Mouse (Mus musculus): ENCODE data around the gene Trpc4ap. TPM values are rescaled to one million over a fixed set of nuclear protein-coding genes. Genes with fewer than 3 reads are reported as not detected.
A peak's percentile ranks its signal among the peaks of the same experiment; 100 is the strongest.
"Not testable (repeated sequence)": the region's sequence is repeated elsewhere in the genome, so short reads cannot be mapped to it uniquely, and the experiment has no call there.

Trpc4ap gene
- total RNA-seq, 2 experiments from 2014 or later, result 89.4 to 90.2 TPM

DNA sequence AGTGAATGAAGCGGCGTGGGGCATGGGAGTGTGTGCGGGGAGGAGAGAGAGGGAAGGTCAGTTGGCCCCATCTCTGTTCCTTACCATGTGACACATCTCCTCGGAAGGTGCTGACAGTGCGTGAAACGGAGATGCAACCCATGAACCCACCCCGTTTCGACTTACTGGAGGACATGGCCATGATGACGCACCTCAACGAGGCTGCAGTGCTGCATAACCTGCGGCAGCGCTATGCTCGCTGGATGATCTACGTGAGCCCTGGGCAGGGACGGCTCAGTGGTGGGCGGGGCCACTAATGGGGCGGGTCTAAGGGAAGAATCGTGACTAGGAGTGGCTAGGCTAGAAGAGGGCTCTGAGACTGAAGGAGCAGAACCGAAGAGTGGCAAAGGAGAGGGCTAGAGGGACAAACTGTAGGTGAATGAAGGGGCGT is 78.8 kb downstream of the Trpc4ap start:
- DNase-seq, result peak; percentile 65 to 75

DNA sequence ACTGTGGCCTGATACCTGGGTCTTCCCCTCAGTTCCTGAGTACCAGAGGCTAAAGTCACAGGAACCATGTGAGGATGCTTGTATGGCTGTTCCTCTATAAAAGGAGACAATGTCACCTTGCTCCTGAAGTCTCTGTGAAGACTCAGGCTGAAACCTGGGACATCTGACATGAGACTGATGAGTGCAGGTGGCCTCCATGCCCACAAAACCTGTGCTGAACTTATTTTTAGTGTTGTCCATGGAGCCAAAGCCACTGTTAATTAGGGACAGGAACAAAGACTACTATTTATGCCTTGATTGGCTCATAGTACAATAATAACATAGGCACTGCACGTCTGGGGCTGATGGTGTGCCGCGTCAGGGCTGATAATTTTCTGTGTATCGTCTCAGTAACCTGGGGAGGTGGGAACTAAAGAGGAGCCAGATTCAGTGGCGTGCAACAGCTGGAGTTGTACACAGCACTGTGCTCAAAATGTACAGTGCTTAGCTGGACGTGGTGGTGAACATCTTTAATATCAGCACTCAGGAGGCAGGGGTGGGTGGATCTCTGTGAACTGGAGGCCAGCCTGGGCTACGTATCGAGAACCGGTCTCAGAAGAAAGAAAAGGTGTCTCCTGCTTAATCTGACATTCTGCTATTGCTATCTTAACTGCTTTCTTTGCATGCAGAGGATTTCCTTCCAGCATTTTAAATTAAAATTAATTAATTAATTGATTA is 80.2 kb downstream of the Trpc4ap start:
- DNase-seq, result peak in 1 of 2 experiments; percentile 32

DNA sequence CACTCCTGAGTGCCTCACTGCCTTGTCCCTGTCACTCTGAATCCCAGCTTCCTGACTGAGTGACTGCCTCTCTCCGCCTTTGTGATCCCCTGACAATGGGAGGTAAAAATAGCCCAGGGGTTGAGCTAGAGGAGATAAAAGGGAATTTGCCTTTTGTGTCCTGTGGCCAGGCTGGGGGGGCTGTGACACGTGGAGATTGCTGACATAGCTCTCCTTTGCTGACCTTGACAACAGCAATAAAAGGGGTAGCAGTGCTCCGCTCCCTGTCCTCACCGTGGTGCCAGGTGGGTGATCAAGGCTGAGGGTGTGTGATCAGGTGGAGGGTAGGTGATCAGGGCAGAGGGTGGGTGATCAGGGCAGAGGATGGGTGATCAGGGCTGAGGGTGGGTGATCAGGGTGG is 81.2 kb downstream of the Trpc4ap start, which contains the start of gene Myh7b:
Gene Myh7b (plus strand): TSS at position 235 of the 400 bp plus-strand sequence.
- peak; percentile 71 to 80 for DNase-seq

DNA sequence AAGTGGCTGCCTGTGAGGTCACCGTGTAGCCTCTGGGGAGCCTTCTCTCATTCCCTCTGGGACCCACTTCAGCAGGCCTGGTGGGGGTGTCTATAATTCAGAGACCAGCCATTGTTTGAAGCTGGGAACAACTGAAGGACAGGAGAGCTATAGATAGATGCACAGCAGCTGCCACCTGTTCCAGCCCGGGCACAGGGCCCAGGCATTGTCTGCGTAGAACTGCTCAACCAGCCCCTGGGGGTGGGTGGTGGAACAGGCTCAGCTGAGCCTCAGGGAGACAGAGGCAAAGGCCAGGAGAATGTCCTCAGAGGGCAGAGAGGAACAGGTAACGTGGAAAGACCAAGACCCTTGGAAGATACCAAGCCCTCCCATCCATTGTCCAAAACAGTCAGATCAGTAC is 85.8 kb downstream of the Trpc4ap start:
- peak; percentile 72 to 77 for DNase-seq

DNA sequence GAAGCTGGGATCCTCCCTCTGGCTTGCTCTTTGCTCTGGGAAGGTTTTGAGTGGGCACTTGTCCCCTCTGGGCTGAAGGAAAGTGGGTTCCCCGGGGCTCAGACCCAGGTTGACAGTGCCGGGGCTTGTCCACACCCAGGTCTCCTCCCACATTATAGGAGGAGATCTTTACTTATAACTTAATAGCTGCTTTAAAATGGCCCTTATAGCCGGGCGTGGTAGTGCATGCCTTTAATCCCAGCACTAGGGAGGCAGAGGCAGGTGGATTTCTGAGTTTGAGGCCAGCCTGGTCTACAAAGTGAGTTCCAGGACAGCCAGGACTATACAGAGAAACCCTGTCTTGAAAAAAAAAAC is 87.0 kb downstream of the Trpc4ap start:
- not testable (repeated sequence) for DNase-seq

DNA sequence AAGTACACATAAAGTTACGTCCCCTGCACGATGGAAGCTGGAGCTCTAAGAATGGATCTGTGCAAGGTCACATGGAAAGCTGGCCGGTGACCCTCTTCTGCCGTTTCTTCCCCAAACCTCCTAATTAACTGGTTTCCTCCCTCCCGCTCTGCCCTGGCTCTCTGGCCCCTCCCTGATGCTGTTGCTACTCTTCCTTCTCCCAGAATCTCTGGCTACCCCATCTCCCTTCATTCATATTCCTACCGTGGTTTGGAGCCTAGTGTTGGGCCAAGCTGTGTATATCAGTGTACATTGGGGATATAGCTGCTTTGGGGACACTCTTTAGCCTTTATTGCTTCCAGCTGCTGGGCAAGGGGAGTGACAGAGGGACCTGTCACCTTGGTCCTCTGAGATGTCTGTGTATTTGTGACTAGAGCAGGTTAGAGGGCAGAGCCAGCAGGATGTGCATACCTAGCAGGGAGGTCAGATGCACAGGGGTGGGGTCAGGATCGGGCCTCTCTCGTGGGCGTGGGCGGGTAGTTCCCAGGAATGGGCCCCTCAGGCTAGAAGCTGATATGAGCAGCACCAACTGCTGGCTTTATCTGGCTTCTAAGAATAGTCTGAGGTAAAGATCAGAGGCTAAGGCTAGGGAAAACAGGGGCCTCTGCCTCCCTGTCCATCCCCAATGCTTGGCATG is 87.5 kb downstream of the Trpc4ap start:
- no peak for DNase-seq

DNA sequence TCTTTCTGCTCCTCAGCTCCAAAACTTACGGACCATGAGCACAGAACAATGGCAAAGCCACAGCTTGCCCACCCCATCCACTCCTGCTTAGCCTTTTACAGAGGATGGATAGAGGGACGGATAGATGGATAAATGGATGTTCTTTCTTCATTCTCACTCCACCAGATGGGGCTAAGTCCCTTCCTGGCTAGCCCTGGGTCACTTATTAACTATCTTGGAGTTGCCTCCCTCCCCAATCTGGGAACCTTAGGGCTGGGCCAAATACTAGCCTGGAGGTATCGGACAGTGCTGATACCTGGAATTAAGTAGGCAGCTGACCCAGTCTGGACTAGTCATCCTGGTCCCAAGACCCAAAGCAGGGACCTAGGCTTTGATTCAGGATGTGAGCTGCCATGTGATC is 88.5 kb downstream of the Trpc4ap start:
- no peak for DNase-seq

DNA sequence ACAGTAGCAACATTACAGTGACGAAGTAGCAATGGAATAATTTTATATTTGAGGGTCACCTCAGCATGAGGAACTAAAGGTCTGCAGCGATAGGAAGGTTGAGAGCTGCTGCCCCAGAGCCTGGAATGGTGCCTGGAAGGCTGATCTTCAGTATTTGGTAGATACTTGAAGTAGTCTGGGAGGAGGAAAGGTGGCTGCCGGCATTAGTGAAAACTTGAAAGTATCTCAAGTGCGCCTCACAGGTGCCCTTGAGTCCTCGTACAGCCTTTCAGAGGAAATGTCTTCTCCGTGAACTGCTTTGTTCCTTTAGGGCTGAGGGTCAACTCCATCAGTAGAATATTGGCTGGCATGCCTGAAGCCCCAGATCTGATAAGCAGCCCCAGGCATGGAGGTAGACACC is 96.7 kb downstream of the Trpc4ap start:
- no peak for DNase-seq

DNA sequence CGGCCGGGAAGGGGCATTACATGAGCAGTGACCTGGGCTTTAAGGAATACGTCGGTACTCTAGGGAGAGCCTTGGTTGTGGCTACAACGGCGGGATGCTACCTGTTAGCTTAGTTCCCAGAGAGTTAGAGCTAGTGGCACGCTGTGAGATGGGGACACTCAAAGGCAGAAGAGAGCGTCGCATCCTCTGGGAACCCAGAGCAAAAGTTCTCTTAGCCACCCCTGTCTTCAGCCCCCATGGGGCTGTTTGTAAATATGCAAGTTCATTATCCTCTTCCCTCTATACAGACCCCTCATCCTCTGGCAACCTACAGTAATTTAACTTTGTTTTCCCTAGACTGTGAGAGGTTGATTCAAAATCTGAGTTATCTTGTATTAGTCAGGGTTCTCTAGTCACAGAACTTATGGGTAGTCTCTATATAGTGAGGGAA is 99.3 kb downstream of the Trpc4ap start:
- no peak for DNase-seq

DNA sequence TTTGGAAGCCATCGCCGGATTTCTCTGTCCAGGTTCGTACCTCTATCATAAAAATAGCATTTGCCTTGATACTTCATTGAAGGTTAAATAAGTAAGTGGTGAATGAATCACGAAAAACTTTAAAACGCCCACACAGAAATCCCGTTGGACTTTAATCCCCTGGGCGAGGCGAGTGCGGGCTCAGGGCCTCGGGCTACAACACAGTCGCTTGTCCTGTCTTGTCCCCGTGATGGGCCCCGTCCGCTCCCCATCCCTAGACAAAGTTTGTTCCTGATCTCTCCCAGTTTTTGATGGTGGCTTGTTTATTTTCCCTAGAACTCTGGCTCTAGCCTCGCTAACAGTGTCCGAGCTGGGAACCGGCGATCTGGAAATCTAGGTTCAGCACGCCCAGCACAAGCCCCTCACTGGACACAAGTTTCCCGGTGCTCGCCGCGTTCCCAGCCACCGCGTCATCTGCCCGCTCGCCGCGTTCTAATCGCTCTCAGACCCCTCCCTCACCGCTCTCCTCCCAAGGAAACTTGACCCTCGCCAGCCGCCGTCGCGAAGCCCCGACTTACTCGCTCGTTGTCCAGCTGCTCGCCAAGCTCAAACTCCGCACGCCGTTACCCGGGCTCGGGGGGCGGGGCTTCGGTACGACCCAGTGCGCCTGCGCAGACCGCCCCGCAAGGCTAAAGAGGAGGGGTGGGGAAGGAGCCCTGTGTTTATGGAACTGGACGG is 99.9 kb downstream of the Trpc4ap start, which contains the start of gene Gss:
Gene Gss (minus strand): TSS at position 674 of the 717 bp plus-strand sequence.
- peak; percentile 99 to 100 for DNase-seq

DNA sequence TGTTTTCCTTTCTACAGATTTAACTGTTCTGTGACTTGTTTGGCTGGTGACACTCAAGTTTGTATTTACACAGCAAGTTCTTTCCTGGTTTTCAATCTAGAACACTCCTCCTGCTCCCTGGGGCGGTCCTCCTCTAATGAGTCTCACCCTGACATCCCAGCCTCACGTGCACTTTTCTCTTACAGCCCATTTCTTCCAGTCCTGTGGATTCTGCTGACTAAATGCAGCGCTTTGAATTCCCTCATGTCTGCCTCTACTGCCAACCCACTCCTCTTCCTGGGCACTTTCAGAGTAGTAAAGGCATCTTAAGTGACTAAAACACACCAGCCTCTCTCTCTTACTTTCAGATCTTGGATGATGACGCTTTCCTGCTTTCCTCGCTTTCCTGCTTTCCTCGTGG is 100.5 kb downstream of the Trpc4ap start:
- peak in 1 of 2 experiments; percentile 38 for DNase-seq

DNA sequence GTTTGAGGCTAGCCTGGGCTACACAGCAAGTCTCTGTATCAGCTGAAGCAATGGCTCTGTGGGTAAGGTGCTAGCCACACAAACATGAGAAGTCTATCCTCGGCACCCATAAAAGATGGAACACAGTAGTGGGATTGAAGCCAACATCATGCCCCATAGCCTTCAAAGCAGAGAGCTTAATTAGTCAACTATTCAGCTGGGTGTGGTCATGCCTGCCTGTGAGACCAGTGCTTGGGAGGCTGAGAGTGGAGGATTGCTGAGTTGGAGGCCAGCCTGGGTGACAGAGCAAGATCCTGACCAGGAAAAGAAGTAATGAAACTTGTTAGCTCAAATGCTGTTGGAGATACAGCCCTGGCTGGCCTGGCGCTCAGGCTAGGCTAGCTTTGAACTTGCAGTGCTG is 101.3 kb downstream of the Trpc4ap start:
- no peak for DNase-seq

DNA sequence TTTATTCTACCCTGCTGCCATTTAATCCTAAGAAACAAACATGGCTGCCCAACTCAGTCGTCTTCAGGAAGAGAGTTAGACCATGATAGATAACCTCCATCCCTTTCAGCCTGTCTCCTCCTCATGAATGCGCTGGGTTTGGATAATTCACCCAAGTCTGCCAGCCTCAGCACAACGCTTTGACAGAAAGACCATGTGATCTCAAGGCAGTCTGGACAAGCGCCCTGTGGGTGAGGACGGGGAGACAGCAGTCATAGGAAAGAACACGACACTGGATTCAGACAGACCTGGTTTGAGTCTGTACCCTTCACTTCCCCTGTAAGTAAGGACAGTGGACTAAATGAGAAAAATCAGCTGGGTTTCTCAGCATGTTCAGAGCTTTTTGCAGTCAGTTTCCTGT is 102.7 kb downstream of the Trpc4ap start:
- DNase-seq, result peak; percentile 26 to 36

DNA sequence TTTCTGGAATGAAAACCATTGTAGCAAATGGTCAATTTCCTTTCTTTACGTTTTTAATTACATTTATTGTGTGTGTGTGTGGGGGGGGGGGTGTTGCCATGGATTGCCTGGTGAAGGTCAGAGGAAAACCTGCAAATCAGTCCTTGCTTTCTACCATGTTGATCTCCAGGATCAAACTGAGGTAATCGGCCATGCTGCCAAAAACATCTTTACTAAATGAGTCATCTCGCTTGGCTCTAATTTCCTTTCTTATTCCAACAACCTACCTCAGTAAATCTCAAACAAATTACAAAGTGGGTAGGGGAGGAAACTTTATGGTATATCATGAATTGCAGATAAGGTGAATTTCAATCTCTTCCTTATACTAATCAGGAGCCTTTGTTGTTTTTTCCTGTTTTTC is 104.0 kb downstream of the Trpc4ap start:
- DNase-seq, result no peak

DNA sequence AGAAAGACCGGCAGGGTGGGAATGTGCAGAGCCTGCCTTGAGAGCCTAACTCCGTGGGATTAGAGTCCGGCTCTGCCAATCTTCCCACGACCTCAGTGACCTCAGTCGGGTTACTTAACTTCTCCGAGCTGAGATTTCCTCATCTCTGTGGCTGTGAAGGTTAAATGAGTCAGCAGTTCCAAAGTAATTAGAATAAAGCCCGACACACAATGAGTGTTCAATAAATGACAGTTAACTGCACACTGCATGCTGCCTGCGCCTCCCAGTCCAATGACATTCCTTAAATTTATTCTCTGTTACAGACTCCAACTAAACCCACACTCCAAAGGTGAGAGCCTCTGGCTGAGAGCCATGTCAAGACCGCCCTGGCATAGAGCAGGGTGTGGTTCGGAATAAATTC is 106.7 kb downstream of the Trpc4ap start:
- no peak for DNase-seq

DNA sequence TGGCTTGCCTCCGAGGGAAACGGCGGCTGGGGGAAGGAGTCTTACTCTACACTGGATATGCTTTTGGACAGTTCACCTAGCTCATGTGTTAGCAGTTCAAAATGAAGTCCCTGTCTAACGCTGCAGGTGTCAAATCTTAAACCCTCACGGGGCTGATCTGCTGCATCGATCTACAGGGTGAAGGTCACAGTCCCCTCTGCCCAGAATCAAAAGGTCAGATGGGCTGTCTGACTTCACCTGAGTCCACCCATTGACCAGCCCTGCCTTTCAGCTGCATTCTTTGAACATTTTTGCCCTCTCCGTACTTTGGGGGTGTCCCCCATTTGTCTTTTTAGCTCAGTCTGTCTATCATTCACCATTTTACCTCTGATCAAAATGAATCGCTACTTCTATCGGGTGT is 107.1 kb downstream of the Trpc4ap start:
- no peak for DNase-seq

Small RNA genes lying within 50 kb of the gene (microRNA-seq; reads per million reads assigned to microRNA genes)
- gene Mir499, result 4,974 to 7,831 reads per million in 2 experiments

Other genes starting within 250 kb of the Trpc4ap start
- 10 to 100 TPM; 20.6 to 23.4 TPM for gene Ncoa6, start 218.5 kb downstream of the Trpc4ap start, total RNA-seq (2021)
- gene Acss2, start 174.4 kb downstream of the Trpc4ap start, total RNA-seq (2021), result 10 to 100 TPM; 32.1 to 42.2 TPM
- gene Ggt7, start 174.1 kb downstream of the Trpc4ap start, total RNA-seq (2021), result under 1 TPM; 0.52 to 0.59 TPM
- 10 to 100 TPM; 14.4 to 15.6 TPM for gene Gss, start 99.6 kb downstream of the Trpc4ap start, total RNA-seq (2021)
- gene Myh7b, start 81.2 kb downstream of the Trpc4ap start, total RNA-seq (2021), result 10 to 100 TPM; 23.0 to 30.1 TPM
- gene Edem2, start 37.1 kb upstream of the Trpc4ap start, total RNA-seq (2021), result 1 to 10 TPM; 5.0 to 8.2 TPM
- gene Gm17581, start 43.5 kb upstream of the Trpc4ap start, total RNA-seq (2021), result not detected
- gene Procr, start 58.7 kb upstream of the Trpc4ap start, total RNA-seq (2021), result 1 to 10 TPM; 2.4 to 4.8 TPM
- gene Mmp24, start 83.0 kb upstream of the Trpc4ap start, total RNA-seq (2021), result not detected
- 10 to 100 TPM; 31.4 to 34.4 TPM for gene BC029722, start 127.0 kb upstream of the Trpc4ap start, total RNA-seq (2021)
- gene Eif6, start 134.5 kb upstream of the Trpc4ap start, total RNA-seq (2021), result 10 to 100 TPM; 59.2 to 65.6 TPM
- gene Fam83c, start 142.5 kb upstream of the Trpc4ap start, total RNA-seq (2021), result not detected
- 100 to 1,000 TPM; 279 to 347 TPM for gene Uqcc1, start 237.9 kb upstream of the Trpc4ap start, total RNA-seq (2021)
- gene Gm15557, start 248.3 kb upstream of the Trpc4ap start, total RNA-seq (2021), result not detected

Measured in heart, adult 18-20 months (tissue).